Mouse (Mus musculus) left cerebral cortex, postnatal 10 days (tissue): Measurements from ENCODE around the gene Hcfc2. TPM values are rescaled to one million over a fixed set of nuclear protein-coding genes. Genes with fewer than 3 reads are reported as not detected.

Source experiments
- DNase-seq, 2 experiments: peaks; one replicate each; pipeline ENCODE4 v3.0.0; 2021 to 2022; ENCODE audit warnings: low spot score in 2 of 2, mixed read lengths in 1 of 2; ENCODE audit errors: extremely low spot score in 1 of 2
- intact Hi-C: fragments of 180-260 bp; cut with DNase I; formaldehyde crosslinking; loops from one replicate; pipeline ENCODE4 v1.15.1; 2025
- total RNA-seq, 2 experiments: library from RNA; stranded (reverse); gene quantifications; 2 replicates each; pipeline ENCODE4 v1.2.3; 2021

Gene Hcfc2
- total RNA-seq, 2 experiments from 2014 or later = 28.1 to 29.7 TPM

DNA sequence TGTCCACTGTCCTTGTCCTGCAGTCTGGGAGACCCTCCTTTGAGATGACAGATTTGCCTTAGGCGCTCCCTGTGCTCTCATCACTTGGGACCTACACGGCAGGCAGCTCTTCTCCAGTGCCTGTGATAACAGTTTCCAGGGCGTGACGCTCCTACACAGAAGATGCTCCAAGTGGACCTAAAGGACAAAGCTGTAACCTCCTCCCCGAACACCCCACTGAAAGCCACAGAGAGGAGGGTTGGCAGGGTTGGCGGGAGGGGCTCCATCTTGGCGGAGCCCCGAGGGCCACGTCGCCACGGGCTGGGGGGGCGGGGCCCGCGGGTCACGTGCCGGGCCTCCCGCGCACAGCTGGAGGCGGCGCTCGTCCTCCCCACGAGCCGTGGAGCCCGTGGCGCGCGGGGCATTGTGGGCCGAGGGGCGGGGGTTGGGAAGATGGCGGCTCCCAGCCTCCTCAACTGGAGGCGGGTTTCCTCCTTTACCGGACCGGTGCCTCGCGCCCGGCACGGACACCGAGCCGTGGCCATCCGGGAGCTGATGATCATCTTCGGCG, 2.8 kb downstream of the Hcfc2 start:
- DNase-seq = peak; percentile 70 to 94
- intact Hi-C loops = no loop called here

DNA sequence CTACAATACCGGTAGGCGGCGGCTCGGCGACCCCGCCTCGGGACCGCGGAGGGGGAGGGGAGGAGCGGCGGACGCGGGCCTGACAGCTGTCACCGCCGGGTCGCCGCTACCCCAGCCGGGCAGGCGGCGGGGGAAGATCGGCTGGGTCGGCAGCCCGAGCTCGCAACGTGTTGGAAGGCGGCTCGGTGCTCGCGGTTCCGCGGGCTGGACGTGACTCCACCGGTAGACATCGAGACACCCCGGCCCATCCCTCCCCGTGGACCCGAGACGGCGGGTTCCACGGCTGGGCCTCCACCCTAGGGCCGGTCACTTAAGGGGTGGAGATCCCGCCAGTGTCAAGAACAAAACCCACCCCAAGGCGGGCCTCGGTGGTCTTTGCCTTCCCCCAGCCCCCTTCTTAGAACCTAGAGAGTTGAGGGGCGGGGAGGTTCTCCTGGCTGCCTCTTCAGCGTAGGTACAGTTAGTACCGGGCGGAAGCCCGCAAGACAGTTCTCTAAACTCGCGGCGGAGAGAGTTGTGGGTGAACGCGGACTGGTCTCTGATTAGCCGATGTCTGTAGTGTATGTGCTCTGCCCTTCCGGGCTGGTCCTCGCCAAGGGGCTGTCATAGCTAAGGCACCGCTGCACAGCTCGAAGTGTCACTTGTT, 3.5 kb downstream of the Hcfc2 start:
- DNase-seq = no peak
- intact Hi-C loops = no loop called here

DNA sequence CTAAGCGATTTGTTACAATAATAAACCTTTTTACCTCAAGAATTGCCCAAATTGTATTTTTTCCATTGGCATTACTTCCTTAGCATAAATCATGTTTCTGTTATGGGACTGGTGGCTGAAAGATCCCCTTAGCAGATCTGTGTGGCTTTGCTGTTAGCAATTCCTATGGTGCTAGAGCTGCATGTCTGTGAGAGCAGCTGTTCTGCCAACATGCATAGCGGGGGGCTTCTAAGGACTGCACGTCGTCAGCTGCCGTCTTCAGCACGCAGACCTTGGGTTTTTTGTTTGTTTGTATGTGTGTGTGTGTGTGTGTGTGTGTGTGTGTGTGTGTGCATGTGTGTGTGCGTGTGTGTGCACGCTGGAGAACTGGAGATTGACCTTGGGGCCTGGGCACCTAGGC, 45.4 kb downstream of the Hcfc2 start:
- DNase-seq = no peak
- intact Hi-C loops = loop anchor here (5.0 kb wide), 1 partner anchor 39 kb away; no protein-coding TSS in a partner anchor

DNA sequence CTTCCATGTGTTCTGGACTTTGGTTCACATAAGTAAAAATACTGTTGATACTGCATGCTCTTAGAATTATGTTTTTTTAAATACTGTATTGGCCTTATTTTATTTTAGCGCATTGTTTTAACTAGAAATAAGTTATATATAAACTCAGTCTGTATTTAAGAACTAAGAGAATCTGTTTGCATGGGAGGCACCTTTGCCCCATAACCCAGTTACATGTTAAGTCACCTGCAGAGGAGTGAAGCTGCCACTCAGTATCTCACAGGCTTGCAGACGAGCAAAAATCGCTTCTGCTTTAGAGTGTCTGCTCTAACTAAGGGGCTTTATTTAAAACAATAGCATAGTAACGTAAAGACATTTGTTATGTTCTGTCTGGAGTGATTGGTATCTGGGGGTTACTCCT, 45.9 kb downstream of the Hcfc2 start:
- no peak for DNase-seq
- intact Hi-C loops = loop anchor here (5.0 kb wide), 1 partner anchor 40 kb away; no protein-coding TSS in a partner anchor

DNA sequence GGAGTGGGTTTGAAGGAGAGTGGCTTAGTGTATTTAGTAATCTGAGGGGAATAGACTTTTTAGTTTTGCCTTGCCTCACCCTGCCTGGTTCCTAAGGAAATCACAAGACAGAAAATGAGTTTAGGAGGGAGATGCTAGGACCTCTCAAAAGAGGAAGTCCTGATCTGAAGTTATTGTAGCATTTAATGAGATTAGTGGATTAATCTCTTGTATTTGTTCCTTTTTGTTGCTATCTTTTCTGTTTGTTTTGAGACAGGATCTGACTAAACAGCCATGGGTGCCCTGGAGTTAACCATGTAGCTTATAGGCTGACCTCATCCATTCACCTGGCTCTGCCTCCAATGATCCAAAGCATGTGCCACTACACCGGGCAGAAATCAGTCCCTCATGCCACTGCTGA, 46.6 kb downstream of the Hcfc2 start:
- no peak for DNase-seq
- intact Hi-C loops = loop anchor here (5.0 kb wide), 1 partner anchor 40 kb away; no protein-coding TSS in a partner anchor

DNA sequence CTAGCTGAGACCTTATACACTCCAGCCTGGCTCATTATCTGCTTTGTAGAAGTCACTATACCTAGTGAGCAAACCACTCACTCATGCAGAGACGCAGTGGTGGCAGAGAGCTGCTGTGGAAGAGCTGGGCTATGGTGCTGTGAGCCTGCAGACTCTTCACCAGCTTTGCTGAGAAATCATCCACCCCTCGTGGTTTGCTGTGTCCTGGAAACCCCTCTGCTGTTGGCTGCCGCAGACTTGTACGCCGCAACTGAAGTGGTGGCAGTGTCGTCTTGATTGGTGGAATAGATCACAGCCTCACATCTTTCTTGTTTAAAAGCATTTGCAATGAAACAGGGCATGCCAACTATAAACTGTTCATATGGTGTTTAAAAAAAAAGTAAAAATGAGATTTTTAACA, 48.3 kb downstream of the Hcfc2 start:
- intact Hi-C loops = loop anchor here (5.0 kb wide), 1 partner anchor 42 kb away; no protein-coding TSS in a partner anchor
- DNase-seq = peak; percentile 17 to 31

DNA sequence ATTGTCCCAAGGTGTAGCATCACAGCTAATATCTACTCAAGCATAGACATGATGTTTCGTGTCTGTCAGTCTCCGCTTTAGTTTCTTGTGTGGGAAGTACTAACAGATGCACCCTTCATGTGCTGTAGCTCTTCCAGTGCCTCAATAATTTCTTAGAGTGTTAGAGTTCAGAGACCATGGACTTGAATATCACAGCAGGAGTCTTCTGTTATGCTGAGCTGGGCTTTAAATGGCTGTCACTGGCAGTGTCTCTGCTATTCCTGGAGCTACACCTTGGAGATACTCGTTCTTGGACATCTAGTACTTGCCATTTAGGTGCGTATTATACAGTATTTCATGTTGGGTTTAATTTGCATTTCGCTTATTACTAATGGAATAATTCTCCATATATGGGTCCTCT, 49.3 kb downstream of the Hcfc2 start:
- intact Hi-C loops = no loop called here
- no peak for DNase-seq

DNA sequence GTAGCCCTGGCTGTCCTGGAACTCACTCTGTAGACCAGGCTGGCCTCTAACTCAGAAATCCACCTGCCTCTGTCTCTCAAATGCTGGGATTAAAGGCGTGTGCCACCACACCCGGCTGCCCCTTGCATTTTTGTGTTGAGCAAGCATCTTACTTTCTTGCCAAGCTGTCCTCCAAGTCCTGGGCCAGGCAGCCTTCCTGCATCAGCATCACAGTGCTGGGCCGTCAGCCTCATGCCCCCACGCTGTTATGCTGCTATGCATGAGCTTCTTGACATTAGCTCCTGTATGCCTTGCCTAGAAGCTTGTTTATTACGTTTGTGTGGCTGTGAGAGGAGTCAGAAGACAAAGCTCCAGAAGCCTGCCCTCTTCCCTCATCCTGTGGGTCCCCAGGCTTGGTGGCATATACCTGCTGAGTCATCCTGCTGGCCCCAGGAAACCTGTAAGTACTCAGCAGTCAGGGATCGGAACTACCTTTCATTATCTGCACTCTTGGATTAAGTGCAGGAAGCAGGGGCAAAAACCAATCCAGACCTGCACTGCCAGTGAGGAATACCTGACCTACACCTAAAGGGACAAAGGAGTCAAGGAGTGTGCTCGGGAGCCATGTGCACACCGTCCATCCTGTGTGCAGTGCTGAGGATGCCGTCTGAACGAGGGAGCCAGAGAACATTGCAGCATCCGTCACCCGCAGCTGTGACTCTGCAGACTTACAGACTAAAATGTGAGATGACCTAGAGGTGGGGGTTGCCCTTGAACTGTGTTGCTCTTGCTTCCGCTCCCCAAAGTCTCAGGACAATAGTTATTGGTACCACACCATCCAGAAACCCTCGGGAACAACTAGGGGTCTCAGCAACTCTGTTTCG, 51.3 kb downstream of the Hcfc2 start:
- no peak for DNase-seq

DNA sequence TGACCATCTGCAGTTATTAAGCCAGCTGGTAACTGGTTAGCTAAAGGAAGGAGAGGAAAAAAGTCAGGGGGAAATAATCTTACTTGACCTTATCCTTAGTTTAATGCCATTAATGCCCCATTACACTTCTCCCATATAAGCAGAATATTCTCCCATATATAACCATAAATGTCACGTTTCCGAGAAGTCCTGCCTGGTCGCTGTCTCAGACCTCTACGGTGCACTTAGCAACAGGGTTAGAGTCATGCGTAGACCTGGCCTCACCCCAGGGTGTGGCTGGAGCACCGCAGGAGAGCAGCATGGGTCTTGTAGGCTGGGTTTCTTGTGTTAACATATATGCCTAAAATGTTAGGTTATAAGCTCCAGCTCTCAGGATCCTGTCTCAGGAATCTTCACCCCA, 54.8 kb downstream of the Hcfc2 start:
- intact Hi-C loops = no loop called here
- DNase-seq = no peak

More for the DNA sequence above, 51.3 kb downstream of the Hcfc2 start:
- intact Hi-C loops = no loop called here

DNA sequence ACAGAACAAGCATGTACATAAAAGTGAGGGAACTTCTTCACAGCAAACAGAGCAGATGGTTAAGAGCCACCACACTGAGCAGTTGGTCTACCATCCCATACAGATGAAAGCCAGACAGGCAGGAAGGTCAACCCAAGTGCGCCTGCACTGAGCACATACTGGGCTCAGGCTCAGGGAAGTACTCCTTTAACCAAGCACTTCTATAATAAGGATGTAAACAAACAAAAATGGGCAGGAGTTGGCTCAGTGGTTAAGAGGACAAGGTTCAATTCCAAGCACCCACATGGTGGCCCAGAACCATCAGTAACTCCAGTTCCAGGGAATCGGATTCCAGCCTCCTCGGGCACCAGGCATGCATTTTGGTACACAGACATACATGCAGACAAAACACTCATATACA, 57.0 kb downstream of the Hcfc2 start:
- no peak for DNase-seq
- intact Hi-C loops = no loop called here

DNA sequence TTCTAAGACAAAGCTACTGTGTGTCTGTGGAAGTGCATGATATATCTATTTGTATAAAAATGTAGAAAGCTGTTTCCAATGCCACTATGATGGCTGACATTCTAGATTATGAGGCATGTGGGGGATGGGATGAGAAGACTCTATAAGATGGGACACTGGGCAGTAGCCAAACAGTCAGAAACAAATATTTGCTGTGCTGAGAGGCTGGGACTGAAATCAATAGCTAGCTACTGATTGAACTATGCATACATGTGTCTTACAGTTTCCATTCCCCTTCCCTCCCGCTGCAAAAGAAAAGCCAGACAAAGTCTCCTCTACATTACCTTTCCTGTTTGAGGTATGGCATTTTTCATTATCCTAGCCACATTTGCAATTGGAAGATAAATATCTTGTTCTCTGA, 58.7 kb downstream of the Hcfc2 start:
- no peak for DNase-seq
- intact Hi-C loops = no loop called here

DNA sequence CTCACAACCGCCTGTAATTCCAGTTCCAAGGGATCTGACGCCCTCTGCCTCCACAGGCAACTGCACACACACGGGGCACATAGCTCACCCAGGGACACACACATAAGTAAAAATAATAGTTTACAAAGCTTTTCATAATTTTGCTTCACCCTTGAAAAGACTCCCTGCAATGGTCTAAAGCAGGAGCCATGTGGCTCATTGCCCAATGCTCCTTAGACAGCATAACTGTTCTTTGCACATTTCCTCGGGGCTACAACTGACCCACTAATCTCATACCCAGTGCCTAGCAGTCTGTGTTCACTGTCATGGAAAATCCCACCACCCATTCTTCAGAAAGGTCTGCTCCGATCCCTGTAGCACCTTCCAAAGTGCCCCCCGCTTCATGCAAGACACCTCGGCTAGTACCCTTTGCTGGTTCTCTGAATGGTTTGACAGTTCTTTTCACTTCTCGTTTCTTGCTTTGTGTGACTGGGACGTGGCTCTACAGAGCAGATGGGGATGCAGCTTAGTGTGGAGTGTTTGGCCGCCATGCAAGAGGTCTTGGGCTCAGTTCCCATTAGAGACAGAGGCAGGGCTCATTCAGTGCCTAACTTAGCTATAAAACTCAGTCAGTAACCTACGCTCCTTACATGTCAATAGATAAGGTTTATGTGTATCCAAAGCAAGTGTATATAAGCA, 59.4 kb downstream of the Hcfc2 start:
- no peak for DNase-seq
- intact Hi-C loops = no loop called here

DNA sequence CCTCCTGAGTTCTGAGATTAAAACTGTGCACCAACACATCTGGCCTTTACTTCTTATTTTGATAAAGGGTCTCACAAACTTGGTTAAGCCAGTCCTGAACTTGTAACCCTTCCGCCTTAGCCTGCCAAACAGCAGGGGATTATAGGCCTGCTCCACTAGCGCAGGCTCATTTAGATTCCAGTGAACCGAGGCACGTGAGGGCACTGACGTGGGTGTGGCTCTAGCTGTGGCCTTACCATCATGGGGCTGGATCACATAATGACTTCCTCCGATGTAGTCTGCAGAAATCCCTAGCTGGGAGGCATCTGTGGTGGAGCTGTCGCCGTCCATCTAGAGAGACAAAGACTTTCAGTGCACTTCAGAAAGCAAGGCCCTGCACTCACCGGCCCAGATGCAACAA, 60.5 kb downstream of the Hcfc2 start:
- DNase-seq = no peak
- intact Hi-C loops = no loop called here

DNA sequence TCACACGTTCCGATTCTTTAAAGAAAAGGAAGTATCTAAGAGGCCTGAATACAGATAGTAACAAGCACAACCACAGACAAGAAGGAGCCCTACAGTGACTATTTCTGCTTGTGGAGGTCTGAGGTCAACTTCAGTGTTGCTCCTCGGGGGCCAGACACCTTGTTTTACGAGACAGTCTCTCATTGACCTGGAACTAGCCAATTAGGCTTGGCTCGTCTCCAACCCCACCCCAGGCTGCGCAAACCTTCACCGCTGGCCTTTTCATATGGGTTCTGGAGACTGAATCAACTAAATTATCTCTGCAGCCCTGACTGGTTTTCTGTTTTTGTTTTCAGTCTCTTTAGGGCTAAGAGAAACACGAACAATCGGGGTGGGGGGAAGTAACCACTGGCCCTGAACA, 61.4 kb downstream of the Hcfc2 start:
- intact Hi-C loops = no loop called here
- no peak for DNase-seq

DNA sequence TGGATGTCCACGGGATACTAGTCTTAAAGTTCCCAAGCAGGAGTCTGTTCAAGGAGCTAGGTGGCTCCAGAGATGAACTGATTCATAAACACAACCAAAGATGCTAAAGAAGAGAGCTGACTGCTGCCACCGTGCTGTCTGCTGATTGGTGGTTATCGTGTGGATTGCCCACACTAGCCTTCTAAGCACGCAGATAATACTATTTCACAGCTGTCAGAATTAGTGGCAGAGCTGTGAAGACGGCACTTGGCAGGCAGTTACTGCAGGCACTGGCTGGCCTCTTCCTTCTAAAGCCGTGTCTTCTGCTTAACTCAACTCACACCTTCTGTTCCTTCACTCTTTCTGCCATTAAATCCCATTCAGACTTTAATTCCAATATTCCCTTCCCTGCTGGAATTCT, 62.4 kb downstream of the Hcfc2 start:
- intact Hi-C loops = no loop called here

DNA sequence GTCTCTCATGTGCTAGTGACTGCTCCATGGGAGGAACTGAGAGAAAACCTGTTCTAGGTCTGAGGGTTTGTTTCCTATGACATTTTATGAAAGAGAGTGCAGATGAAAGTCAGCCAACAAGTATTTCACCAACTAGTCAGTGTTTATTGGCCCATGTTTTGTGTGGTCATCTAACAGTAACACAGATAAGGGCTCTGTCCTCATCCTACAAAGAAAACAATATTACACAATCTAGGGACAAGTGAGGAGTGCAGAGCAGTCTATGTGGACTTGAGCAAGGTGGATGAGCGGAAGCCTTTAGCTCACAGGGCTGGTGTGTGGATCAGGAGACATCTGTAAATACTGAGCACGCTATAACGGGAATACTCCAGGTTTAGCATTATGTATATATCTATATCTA, 62.9 kb downstream of the Hcfc2 start:
- intact Hi-C loops = no loop called here
- no peak for DNase-seq

More for the DNA sequence above, 62.4 kb downstream of the Hcfc2 start:
- DNase-seq = no peak

DNA sequence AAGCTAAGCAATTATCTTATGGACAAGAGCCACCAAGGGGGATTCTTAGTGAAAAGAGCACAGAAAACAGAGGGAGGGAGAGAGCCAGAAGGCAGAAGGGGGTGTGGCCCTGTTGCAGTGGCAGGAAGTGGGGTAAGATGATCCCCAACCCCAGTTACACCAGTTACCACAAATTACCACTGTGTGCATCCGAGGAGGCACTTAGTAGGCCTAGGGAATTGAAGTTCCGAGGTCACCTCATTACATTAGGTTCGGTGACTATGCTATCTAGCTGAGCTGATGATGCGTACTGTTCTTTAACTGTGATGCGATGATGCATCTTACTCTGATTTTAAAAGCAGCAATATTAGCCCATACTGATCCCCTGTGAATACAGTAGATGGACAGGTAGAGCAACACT, 63.7 kb downstream of the Hcfc2 start:
- DNase-seq = no peak
- intact Hi-C loops = no loop called here

DNA sequence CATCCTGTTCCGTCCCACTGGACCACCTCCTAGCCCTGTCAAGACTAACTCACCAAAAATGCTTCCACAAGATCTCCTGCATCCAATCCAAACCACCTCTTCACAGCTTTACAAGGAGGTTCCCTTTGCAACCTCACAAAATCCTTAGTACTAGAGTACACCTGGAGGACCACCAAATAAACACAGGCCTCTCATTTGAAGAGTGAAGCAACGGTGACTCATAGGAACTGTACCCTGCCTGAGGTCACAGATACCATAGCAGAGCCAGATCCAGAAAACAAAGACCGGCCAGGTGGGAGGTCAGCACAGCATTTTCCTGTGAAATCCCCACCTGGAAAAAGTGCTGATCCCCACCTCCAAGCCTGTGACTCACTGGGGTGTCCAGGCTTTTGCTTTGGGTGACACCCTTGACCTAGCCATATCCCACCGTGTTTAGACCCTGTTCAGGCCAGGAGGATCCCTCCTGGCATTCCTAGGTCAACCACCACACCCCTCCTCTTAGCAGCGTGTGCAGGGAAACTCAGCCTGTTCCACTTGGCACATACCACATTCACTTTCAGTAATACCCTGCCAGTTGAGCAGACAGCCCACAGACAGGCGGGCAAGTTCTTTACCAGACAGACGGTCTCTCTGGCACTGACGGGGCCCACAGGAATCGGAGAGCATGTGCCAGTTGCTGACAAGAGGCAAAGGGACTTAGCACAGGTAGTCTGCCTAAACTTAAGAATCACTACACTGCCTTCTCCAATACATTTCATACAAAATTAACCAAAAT, 65.3 kb downstream of the Hcfc2 start:
- intact Hi-C loops = no loop called here
- peak in 1 of 2 experiments; percentile 50 for DNase-seq
